Mouse (Mus musculus): ENCODE results near the gene Def6.

Def6 gene

GRCm38 (mm10) chr17:28277721-28278120 lies 70.1 kb downstream of the Def6 start:
- no peak for DNase-seq

- DNase-seq = no peak
Measured at GRCm38 (mm10) chr17:28278156-28278555, 70.6 kb downstream of the Def6 start.

All from layer of hippocampus, adult 9-11 months (tissue).